Mouse (Mus musculus) layer of hippocampus, adult 9-10 months (tissue): ENCODE measurements around the gene Uso1.
"Not testable (repeated sequence)": the region's sequence is repeated elsewhere in the genome, so short reads cannot be mapped to it uniquely, and the experiment has no call there.

Experiments
- DNase-seq: peaks from one replicate; pipeline ENCODE4 v3.0.0; 2022; ENCODE audit warnings: low spot score

The Uso1 gene

GRCm38 (mm10) chr5:92127751-92128150 is 10.0 kb upstream of the Uso1 start:
- no peak for DNase-seq

- DNase-seq = no peak
Observed at GRCm38 (mm10) chr5:92128570-92128969, 9.2 kb upstream of the Uso1 start.

DNA sequence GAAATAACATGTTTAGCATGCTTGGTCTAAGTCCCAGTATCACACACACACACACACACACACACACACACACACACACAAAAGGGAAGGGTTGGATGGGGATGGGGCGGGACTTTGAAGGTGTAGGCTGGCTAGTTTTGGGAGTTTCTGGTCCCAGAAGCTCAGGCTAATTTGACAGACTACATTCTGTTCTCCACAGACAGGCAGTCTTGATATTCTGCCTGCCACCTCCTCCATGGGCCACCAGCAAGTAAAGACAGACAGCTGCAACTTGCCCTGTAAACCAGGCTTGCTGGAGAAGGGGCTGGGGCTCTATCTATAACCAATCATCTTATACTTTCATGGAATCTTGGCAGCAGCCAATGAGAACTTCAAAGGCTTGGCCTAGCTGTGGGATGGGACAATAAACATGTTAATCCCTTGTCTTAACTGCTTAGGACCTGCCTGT is 8.4 kb upstream of the Uso1 start:
- DNase-seq = no peak

- DNase-seq = no peak
Observed at GRCm38 (mm10) chr5:92130040-92130682, 7.6 kb upstream of the Uso1 start.

- no peak for DNase-seq
Observed at GRCm38 (mm10) chr5:92132127-92132526, 5.6 kb upstream of the Uso1 start.

DNA sequence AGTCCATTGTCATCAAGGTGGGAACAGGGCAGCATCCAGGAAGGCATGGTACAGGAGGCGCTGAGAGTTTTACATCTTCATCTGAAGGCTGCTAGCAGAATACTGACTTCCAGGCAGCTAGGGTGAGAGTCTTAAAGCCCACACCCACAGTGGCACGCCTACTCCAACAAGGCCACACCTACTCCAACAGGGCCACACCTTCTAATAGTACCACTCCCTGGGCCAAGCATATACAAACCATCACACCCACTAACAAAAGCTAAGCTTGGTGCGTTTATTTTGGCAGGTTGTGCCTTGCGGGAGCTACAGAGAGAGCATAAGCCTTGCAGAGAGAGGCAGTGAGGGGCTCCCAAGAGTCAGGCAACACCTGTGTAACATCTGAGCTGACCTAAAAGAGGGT is 4.7 kb upstream of the Uso1 start:
- DNase-seq = not testable (repeated sequence)

DNA sequence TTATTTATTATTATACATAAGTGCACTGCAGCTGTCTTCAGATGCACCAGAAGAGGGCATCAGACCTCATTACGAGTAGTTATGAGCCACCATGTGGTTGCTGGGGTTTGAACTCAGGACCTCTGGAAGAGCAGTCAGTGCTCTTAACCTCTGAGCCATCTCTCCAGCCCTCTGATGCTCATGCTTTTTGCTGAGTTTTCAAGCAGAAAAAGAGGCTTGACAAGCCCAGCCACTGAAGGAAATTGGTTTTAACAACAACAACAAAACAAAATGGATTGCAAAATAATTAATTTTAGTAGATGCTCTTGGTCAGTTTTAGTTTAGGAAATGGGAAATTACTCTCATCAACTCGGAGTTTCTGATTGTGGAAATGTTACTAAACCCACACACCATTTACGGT is 2.8 kb upstream of the Uso1 start:
- DNase-seq = no peak

- no peak for DNase-seq
Observed at GRCm38 (mm10) chr5:92136536-92137238, 1.1 kb upstream of the Uso1 start.

GRCm38 (mm10) chr5:92138093-92138621 is 419 bp downstream of the Uso1 start:
- DNase-seq = no peak

DNA sequence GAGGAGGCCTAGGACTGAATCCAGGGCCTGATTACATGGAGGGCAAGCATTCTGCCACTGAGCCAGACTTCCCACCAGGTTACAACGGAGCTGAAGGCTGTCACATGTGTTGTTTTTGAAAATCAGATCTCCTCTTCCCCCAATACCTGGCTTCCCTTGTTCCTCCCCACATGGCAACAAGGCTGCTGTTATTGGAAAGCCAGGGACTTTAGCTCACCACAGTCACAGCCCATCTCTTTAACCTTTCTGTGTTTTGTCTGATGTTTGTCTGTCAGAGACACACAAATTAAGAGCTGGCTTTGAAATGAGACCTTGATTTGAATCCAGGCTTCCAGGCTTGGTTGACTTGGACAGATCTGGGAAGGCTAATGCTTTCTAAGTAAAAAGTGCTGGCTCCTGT is 1.5 kb downstream of the Uso1 start:
- no peak for DNase-seq

DNA sequence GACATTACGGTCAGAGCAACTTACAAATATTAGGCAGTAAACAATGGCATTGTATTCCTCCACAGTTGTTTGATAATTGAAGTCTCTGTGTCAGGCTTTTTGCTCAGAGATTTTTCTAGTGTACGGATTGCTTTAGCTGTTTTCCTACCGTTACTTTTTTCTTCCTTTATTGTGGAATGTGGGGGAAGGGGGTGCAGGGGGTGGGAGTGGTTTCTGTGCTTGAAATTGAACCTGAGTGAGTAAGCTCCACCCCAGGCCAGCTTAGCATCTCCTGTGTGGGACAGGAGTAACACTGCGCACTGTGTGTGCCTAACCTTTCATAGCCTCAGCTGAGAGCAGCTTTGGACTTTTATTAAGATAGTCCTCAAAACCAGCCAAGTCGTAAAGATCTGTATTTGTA is 4.0 kb downstream of the Uso1 start:
- no peak for DNase-seq

DNA sequence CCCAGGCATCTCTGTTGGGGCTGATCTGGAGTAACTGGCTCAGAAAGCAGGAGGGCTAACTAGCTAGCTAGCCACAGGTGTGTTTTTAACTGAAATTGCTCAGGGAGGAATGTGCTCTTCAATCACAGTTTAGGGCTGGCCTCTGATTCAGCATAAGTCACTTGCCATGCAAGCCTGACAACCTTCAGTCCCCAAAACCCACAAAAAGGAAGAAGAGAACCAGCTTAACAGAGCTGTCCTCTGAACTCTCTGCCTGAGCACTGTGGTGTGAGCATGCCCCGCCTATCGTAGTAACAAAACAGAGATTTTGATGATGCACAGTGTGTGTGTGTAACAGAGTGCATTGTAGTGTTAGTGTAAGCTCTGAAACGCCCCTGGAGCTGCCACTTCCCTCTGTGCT is 4.7 kb downstream of the Uso1 start:
- no peak for DNase-seq

DNA sequence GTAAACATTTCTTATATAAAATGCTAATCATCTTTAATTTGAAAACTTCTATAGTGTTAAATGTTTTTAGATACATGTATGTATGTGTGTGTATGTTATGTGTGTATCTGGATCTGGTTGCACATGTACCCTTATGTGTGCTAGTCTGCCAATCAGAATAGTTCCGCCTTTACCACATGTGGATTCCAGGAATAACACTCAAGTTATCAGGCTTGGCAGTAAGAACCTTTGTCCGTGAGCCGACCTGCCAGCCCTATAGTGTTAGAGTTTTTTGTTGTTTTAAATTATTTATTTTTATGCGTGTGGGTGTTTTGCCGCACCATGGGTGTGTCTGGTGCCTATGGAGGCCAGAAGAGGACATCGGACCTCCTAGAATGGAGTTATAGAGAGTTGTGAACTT is 5.9 kb downstream of the Uso1 start:
- no peak for DNase-seq

GRCm38 (mm10) chr5:92144954-92145708 is 7.4 kb downstream of the Uso1 start:
- no peak for DNase-seq

GRCm38 (mm10) chr5:92148248-92148647 is 10.5 kb downstream of the Uso1 start:
- DNase-seq = no peak

DNA sequence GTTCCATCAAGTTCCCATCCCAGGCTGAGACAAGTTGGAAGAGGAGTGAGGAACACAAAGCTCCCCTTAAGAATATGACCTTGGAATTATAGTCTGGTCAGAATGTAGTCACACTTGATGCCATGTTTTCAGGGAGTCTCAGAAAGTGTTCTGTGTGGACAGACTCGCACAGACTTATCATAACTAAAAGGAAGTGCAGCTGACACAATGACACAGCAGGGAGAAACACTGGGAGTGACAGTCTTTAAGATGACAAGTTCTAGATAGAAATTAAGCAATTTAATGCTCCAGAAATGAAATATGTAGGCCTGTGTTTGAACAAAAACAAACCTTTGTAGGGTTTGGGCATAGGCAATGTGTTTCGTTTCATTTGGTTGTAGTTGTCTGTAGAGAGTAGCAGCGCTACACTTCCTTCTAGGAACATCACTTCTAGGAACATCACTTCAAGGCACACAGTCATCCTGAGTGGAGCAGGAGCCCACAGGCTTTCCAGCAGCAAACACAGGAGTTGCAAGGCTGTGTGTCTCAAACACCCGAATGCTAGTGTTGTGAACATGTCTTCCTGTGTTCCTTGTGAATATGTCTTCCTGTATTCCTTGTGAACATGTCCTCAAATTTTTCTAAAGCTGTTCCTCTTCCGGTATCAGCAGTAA is 11.7 kb downstream of the Uso1 start:
- no peak for DNase-seq

DNA sequence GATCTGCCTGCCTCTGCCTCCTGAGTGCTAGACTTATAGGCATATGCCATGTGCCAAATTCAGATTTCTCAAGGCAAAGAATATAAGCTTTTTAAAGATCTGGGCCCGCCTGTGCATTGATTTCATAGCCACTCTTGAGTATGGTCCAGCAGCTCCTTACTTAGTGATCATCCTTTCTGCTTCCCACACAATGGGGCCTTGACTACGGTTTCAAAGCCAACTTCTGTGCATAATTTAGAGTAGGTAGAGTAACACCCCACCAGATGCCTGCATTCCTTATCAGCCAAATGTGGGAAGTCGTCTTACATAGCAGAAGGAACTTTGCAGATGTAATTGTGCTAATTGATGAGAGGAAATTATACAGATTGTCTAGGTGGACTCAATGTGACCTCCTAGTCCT is 17.1 kb downstream of the Uso1 start:
- no peak for DNase-seq

DNA sequence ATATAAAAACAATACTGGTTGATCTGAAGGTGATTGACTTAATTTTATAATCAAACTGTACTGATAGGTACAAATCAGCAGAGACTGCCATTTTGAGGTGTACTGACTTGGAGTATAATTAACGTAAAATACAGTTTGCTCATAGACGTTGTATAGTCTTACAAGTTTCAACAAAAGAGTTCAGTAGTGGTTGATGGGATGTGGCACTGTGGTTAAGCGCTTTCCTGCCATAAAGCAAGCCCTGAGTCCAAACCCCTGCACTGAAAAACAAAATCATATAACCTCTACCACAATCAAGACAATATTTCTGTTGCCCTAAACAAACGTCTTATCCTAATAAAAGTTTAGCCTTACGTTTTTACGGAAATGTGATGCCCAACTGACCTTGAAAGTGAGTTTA is 28.2 kb downstream of the Uso1 start:
- no peak for DNase-seq

DNA sequence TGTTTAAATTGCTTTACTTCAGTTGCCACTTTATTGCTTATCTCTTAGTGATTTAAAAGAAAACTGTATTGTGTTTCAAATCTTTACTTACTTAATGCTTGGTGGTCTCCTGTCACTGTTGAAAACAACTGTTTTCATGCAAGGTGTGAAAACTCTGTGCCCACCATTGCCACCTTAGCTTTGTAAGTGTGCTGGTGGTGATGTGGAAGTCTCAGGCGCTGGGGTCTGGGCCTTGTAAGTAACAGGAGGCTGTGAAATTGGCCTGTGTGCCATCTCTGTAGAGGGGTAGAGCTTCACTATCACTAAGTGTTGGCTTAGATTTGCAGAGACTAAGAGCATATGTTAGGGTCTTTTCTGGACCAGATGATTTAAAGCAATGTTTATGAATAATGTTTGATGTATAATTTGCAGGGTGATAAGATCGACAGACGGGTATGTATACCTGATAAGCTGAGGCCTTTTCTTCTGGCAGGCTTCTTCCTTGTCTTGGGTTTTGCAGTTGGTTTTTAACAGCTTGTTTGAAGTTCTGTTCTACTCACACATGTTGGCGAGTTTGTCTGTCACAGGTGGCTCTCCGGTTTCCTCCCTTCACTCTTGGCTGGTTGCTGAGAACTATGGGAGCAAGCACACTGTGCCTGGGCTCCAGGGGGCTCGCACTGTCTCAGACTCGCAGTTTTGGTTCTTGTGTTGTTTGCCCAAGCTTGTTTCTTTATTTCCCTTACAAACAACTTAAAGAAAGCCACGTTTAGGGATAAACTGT is 45.5 kb downstream of the Uso1 start:
- no peak for DNase-seq

- DNase-seq = no peak
Observed at GRCm38 (mm10) chr5:92188881-92189483, 51.2 kb downstream of the Uso1 start.

- DNase-seq = not testable (repeated sequence)
Observed at GRCm38 (mm10) chr5:92195716-92196115, 58.0 kb downstream of the Uso1 start.
